Mouse (Mus musculus) liver, postnatal 0 days (tissue): ENCODE data around the gene Tbc1d21.

Experiments
- CTCF ChIP-seq: sonication (generic); IDR thresholded peaks from 2 replicates; pipeline ENCODE4 v1.5.1; 2016; ENCODE audit warnings: antibody characterized with exemption, low read depth
- EP300 ChIP-seq: IDR thresholded peaks from 2 replicates; pipeline ENCODE4 v1.6.1; 2016; ENCODE audit warnings: antibody characterized with exemption, low read depth, mild to moderate bottlenecking

- TF ChIP-seq EP300 (no peak), CTCF (no peak)
These were observed 42.9 kb downstream of the Tbc1d21 start for GRCm38 (mm10) chr9:58327382-58327781.
